Mouse (Mus musculus): Measurements from ENCODE around the gene Fntb. TPM values are rescaled to one million over a fixed set of nuclear protein-coding genes. Genes with fewer than 3 reads are reported as not detected.

The Fntb gene
- polyA plus RNA-seq, 1 experiment from 2014 or later, result 42.3 TPM

DNA sequence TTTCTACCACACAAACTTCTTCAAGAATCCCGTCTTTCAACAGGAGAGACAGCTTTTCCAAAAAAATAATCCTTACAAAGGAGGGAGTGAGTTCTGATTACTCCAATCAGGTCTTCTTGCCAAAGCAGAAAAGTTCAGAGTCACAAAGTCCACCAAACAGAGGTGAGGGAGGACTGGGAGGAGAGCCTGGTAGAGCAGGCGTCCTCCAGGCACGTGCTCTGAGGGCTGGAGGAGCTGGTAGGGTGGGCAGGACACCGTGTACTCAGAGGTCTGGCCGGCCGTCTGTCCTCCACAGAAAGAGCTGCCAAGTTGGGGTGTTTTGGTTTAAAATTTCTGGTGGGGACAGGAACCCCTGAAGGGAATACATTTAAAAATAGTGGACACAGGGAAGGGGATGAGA is 172.6 kb downstream of the Fntb start:
- Histone ChIP-seq H3K27me3 (ENCODE audit: control insufficient read depth, insufficient read depth, low read length) (no peaks in the 10 kb centered on the region), H3K4me2 (replicated peaks; ENCODE audit: low read depth, low read length) (no peak overlapping the region), H3K27ac (ENCODE audit: low read depth, low read length) (no peak overlapping the region), H3K36me3 (ENCODE audit: control insufficient read depth, insufficient read depth, low read length) (peaks cover 68% of the 10 kb centered on the region), H3K4me3 (ENCODE audit: low read length) (no peak overlapping the region), H3K4me1 (ENCODE audit: control insufficient read depth, insufficient read depth, low read length) (no peaks in the 10 kb centered on the region), H3K9me3 (ENCODE audit: control insufficient read depth, low read length) (no peaks in the 10 kb centered on the region), H3K9ac (ENCODE audit: low read depth, low read length) (no peak overlapping the region)
- no peak for ATAC-seq (ENCODE audit: low FRiP score, low TSS enrichment)
- 86% methylated on average over 6 of the region's 6 CpGs for WGBS

DNA sequence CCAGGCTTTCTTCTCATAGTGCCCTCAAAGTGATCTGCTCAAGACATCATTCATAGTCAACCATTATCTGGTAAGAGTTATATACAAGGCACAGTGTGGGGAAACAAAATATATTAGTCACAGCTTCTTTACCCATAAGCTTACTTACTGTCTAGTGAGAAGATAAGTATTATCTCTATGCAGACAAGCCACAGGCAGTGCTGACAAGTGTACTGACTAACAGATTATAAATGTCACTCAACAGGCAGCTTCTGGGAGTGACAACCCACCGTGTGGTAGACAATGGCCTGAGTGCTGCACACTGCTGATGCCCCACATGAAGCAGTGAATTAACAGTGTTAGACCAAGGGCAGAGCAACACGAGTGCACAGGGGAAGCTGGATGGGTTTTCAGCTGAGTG is 176.1 kb downstream of the Fntb start:
- no peak for ATAC-seq (ENCODE audit: low FRiP score, low TSS enrichment)
- no peaks in the 10 kb centered on the region for H3K27me3 ChIP-seq (ENCODE audit: control insufficient read depth, insufficient read depth, low read length)
- H3K36me3 ChIP-seq (ENCODE audit: control insufficient read depth, insufficient read depth, low read length), result peaks cover 80% of the 10 kb centered on the region
- WGBS, result 79% methylated on average over 2 of the region's 2 CpGs
- no peaks in the 10 kb centered on the region for H3K9me3 ChIP-seq (ENCODE audit: control insufficient read depth, low read length)
- no peak overlapping the region for H3K4me2 ChIP-seq (replicated peaks; ENCODE audit: low read depth, low read length)
- H3K27ac ChIP-seq (ENCODE audit: low read depth, low read length), result no peak overlapping the region
- no peak overlapping the region for H3K9ac ChIP-seq (ENCODE audit: low read depth, low read length)
- no peaks in the 10 kb centered on the region for H3K4me1 ChIP-seq (ENCODE audit: control insufficient read depth, insufficient read depth, low read length)
- H3K4me3 ChIP-seq (ENCODE audit: low read length), result no peak overlapping the region

DNA sequence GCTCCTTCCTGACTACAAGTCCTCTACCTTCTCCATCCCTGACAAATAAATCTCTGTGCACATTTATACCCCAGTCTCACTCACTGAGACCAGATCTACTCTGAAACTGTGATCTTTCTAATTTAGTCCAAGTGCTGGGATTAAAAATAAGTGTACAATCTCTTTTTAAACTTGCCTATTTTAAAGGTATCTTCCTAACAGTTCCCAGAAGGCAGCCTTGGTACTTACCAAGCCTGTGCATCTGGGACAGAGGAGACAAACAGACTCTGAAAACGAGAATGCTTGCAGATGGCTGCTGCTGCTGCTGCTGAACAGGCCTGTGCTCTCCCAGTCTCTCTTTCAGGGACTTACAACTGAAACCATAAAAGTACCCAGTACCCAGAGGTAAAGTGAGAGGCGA is 177.1 kb downstream of the Fntb start:
- peaks cover 81% of the 10 kb centered on the region for H3K36me3 ChIP-seq (ENCODE audit: control insufficient read depth, insufficient read depth, low read length)
- H3K9me3 ChIP-seq (ENCODE audit: control insufficient read depth, low read length), result no peaks in the 10 kb centered on the region
- ATAC-seq (ENCODE audit: low FRiP score, low TSS enrichment), result no peak
- WGBS, result 80% methylated on average over 2 of the region's 2 CpGs
- H3K27me3 ChIP-seq (ENCODE audit: control insufficient read depth, insufficient read depth, low read length), result no peaks in the 10 kb centered on the region
- no peak overlapping the region for H3K9ac ChIP-seq (ENCODE audit: low read depth, low read length)
- no peak overlapping the region for H3K4me3 ChIP-seq (ENCODE audit: low read length)
- no peaks in the 10 kb centered on the region for H3K4me1 ChIP-seq (ENCODE audit: control insufficient read depth, insufficient read depth, low read length)
- H3K4me2 ChIP-seq (replicated peaks; ENCODE audit: low read depth, low read length), result no peak overlapping the region
- no peak overlapping the region for H3K27ac ChIP-seq (ENCODE audit: low read depth, low read length)

DNA sequence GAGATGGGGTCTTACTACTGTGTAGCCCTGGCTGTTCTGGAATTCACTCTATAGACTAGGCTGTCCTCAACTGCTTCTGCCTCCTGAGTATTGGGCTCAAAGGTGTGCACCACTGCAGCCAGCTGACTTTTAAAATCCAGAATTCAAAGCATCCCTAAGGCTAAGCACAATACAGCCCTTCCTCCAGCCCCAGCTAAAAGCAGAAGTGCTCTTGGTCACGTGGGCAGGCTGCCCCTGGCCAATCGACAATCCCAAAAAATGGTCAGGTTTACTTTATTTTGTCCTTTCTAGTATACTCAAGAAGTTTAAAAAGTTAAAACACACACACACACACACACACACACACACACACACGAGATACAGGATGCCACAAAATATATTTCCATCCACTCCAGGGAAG is 177.7 kb downstream of the Fntb start:
- Histone ChIP-seq H3K9me3 (ENCODE audit: control insufficient read depth, low read length) (no peaks in the 10 kb centered on the region), H3K9ac (ENCODE audit: low read depth, low read length) (no peak overlapping the region), H3K36me3 (ENCODE audit: control insufficient read depth, insufficient read depth, low read length) (peaks cover 82% of the 10 kb centered on the region), H3K4me3 (ENCODE audit: low read length) (no peak overlapping the region), H3K27me3 (ENCODE audit: control insufficient read depth, insufficient read depth, low read length) (no peaks in the 10 kb centered on the region), H3K27ac (ENCODE audit: low read depth, low read length) (no peak overlapping the region), H3K4me1 (ENCODE audit: control insufficient read depth, insufficient read depth, low read length) (no peaks in the 10 kb centered on the region), H3K4me2 (replicated peaks; ENCODE audit: low read depth, low read length) (no peak overlapping the region)
- 85% methylated on average over 3 of the region's 3 CpGs for WGBS
- ATAC-seq (ENCODE audit: low FRiP score, low TSS enrichment), result no peak

DNA sequence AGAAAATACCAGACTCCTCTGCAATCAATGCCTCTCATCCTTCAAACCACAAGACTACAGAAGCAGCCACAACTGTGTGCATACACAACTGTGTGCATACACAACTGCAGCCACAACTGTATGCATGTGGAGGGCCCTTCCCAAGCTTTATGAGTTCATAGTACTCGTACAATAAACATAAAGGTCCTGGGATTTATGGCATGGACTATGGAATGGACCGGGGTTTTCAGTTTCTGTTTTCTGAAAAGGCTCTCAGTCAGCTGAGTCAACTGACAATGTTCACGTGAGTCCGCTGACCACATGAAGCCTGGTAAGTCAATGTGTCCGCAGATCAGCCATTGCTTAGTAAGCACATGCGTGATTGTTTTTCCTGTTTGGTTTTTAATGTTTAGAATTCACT is 178.1 kb downstream of the Fntb start:
- no peaks in the 10 kb centered on the region for H3K9me3 ChIP-seq (ENCODE audit: control insufficient read depth, low read length)
- H3K27me3 ChIP-seq (ENCODE audit: control insufficient read depth, insufficient read depth, low read length), result no peaks in the 10 kb centered on the region
- H3K4me1 ChIP-seq (ENCODE audit: control insufficient read depth, insufficient read depth, low read length), result no peaks in the 10 kb centered on the region
- no peak overlapping the region for H3K9ac ChIP-seq (ENCODE audit: low read depth, low read length)
- no peak overlapping the region for H3K4me3 ChIP-seq (ENCODE audit: low read length)
- H3K36me3 ChIP-seq (ENCODE audit: control insufficient read depth, insufficient read depth, low read length), result peaks cover 82% of the 10 kb centered on the region
- no peak for ATAC-seq (ENCODE audit: low FRiP score, low TSS enrichment)
- H3K4me2 ChIP-seq (replicated peaks; ENCODE audit: low read depth, low read length), result no peak overlapping the region
- no peak overlapping the region for H3K27ac ChIP-seq (ENCODE audit: low read depth, low read length)
- WGBS, result 88% methylated on average over 6 of the region's 6 CpGs

DNA sequence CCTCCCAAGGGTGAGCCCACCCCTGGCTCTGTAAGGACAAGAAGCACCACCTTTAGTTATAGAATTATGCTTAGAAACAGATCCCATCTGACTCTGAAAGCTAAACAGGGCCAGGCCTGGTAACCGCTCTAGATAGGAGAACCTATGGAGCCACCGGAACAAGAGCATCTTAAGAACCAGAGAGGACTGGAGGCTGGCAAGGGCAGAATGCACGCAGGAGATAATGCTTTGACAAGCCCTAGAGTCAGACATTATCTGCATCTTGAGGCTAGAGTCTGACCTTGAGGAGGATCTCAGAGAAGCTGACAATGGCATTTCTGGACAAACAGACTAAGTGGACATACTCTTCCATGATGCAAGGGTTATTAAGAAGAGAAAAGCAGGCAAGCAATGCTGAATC is 182.1 kb downstream of the Fntb start:
- Histone ChIP-seq H3K4me1 (ENCODE audit: control insufficient read depth, insufficient read depth, low read length) (no peaks in the 10 kb centered on the region), H3K9ac (ENCODE audit: low read depth, low read length) (no peak overlapping the region), H3K9me3 (ENCODE audit: control insufficient read depth, low read length) (no peaks in the 10 kb centered on the region), H3K36me3 (ENCODE audit: control insufficient read depth, insufficient read depth, low read length) (peaks cover 81% of the 10 kb centered on the region), H3K27ac (ENCODE audit: low read depth, low read length) (no peak overlapping the region), H3K4me3 (ENCODE audit: low read length) (no peak overlapping the region), H3K27me3 (ENCODE audit: control insufficient read depth, insufficient read depth, low read length) (no peaks in the 10 kb centered on the region), H3K4me2 (replicated peaks; ENCODE audit: low read depth, low read length) (no peak overlapping the region)
- no peak for ATAC-seq (ENCODE audit: low FRiP score, low TSS enrichment)
- WGBS, result 96% methylated on average over 3 of the region's 3 CpGs

DNA sequence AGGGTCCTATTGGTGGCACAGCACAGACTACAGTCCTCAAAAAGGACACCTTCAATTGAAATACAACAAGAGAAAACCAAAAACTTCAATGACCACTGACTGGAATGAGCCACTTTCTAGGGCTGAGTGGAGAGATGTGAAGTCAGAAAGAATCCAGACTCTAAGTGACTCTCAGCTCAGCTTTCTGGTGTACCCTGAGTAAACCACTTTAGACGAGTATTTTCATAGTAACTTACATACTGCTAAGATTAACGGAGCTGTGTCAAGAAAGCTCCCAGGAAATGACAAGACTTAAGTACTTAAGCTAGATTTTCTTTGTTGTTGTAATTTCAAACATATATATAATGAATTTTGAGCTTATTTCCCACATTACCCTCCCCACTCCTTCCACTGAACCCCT is 182.8 kb downstream of the Fntb start:
- no peaks in the 10 kb centered on the region for H3K9me3 ChIP-seq (ENCODE audit: control insufficient read depth, low read length)
- 92% methylated on average over 2 of the region's 2 CpGs for WGBS

DNA sequence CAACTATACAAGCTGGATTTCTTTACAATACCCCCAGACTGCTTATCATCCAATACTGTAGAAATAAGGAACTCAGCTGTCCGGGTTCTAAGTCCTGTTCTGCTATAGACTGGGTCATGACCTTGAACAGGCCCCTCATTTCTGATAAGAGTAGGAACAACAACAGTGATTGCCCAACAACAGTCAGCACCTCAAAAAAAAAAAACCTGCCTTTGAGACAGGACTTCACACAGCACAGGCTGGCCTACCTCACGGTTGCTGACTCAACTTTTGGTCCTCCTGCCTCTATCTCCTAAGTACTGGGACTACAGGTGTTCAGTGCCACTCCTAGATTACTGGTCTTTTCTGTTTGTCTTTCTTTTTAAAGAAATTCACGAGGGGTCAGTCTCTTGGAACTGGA is 183.4 kb downstream of the Fntb start:
- no peak for ATAC-seq (ENCODE audit: low FRiP score, low TSS enrichment)
- Histone ChIP-seq H3K4me2 (replicated peaks; ENCODE audit: low read depth, low read length) (no peak overlapping the region), H3K9me3 (ENCODE audit: control insufficient read depth, low read length) (no peaks in the 10 kb centered on the region), H3K4me3 (ENCODE audit: low read length) (no peak overlapping the region), H3K9ac (ENCODE audit: low read depth, low read length) (no peak overlapping the region), H3K36me3 (ENCODE audit: control insufficient read depth, insufficient read depth, low read length) (peaks cover 85% of the 10 kb centered on the region), H3K27me3 (ENCODE audit: control insufficient read depth, insufficient read depth, low read length) (no peaks in the 10 kb centered on the region), H3K27ac (ENCODE audit: low read depth, low read length) (no peak overlapping the region), H3K4me1 (ENCODE audit: control insufficient read depth, insufficient read depth, low read length) (no peaks in the 10 kb centered on the region)
- 85% methylated on average over 3 of the region's 3 CpGs for WGBS

More for the DNA sequence above, 182.8 kb downstream of the Fntb start:
- Histone ChIP-seq H3K27ac (ENCODE audit: low read depth, low read length) (no peak overlapping the region), H3K36me3 (ENCODE audit: control insufficient read depth, insufficient read depth, low read length) (peaks cover 83% of the 10 kb centered on the region), H3K27me3 (ENCODE audit: control insufficient read depth, insufficient read depth, low read length) (no peaks in the 10 kb centered on the region), H3K4me1 (ENCODE audit: control insufficient read depth, insufficient read depth, low read length) (no peaks in the 10 kb centered on the region), H3K9ac (ENCODE audit: low read depth, low read length) (no peak overlapping the region), H3K4me2 (replicated peaks; ENCODE audit: low read depth, low read length) (no peak overlapping the region), H3K4me3 (ENCODE audit: low read length) (no peak overlapping the region)
- ATAC-seq (ENCODE audit: low FRiP score, low TSS enrichment), result no peak

DNA sequence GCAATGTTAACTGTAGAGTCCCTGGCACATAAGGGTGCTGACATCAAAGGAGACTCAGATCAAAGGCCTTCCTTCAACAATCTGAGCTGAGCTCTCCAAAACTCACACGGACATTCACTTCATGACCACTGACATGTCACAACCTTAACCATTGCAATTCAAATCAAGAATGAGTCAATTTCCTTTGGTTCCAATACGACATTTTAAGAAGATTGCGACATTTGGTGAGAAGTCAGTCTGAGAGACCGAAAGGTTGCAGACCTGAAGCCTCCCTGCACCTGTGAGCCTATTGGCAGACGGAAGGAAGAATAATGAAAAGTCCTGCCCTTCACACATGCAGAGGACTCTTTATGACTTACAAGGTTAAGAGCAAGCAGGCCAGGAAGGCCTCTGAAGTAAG is 184.9 kb downstream of the Fntb start:
- ATAC-seq (ENCODE audit: low FRiP score, low TSS enrichment), result no peak
- H3K9ac ChIP-seq (ENCODE audit: low read depth, low read length), result no peak overlapping the region
- H3K36me3 ChIP-seq (ENCODE audit: control insufficient read depth, insufficient read depth, low read length), result peaks cover 70% of the 10 kb centered on the region
- H3K9me3 ChIP-seq (ENCODE audit: control insufficient read depth, low read length), result no peaks in the 10 kb centered on the region
- WGBS, result 85% methylated on average over 5 of the region's 5 CpGs
- 0 out of 2 replicates have a peak, but pooled peaks cover 4% of the 10 kb centered on the region for H3K4me1 ChIP-seq (ENCODE audit: control insufficient read depth, insufficient read depth, low read length)
- H3K27ac ChIP-seq (ENCODE audit: low read depth, low read length), result no peak overlapping the region
- H3K27me3 ChIP-seq (ENCODE audit: control insufficient read depth, insufficient read depth, low read length), result no peaks in the 10 kb centered on the region
- H3K4me2 ChIP-seq (replicated peaks; ENCODE audit: low read depth, low read length), result no peak overlapping the region
- H3K4me3 ChIP-seq (ENCODE audit: low read length), result no peak overlapping the region
